Mouse (Mus musculus) liver, embryonic 16.5 days (tissue): ENCODE measurements around the gene Strada. TPM values are rescaled to one million over a fixed set of nuclear protein-coding genes. Genes with fewer than 3 reads are reported as not detected.

Source experiments
- ATAC-seq: fragments of 200-750 bp; cut with Nextera tagmentation; 2 replicates; pipeline ENCODE4 v1.8.0; 2017; ENCODE audit warnings: low read depth, mild to moderate bottlenecking, moderate number of reproducible peaks, moderate library complexity
- H3K27ac ChIP-seq: fragments of 300-500 bp; sonication (generic); 2 replicates; pipeline ENCODE4 v1.5.1; 2014; ENCODE audit warnings: mild to moderate bottlenecking, low read length
- H3K27me3 ChIP-seq: fragments of 300-500 bp; sonication (generic); 2 replicates; pipeline ENCODE4 v1.6.1; 2014; ENCODE audit warnings: low read depth, low read length, mixed read lengths; ENCODE audit not compliant: control insufficient read depth, insufficient read depth
- H3K36me3 ChIP-seq: fragments of 300-500 bp; sonication (generic); 2 replicates; pipeline ENCODE4 v1.6.1; 2014; ENCODE audit warnings: mild to moderate bottlenecking; ENCODE audit not compliant: control insufficient read depth, insufficient read depth
- H3K4me1 ChIP-seq: fragments of 300-500 bp; sonication (generic); 2 replicates; pipeline ENCODE4 v1.6.1; 2014; ENCODE audit warnings: low read depth, low read length, mixed read lengths; ENCODE audit not compliant: control insufficient read depth
- H3K4me2 ChIP-seq: fragments of 300-500 bp; sonication (generic); 2 replicates; pipeline ENCODE4 v1.6.1; 2014; ENCODE audit warnings: low read depth, low read length, mixed read lengths
- H3K4me3 ChIP-seq: fragments of 300-500 bp; sonication (generic); 2 replicates; pipeline ENCODE4 v1.5.1; 2014; ENCODE audit warnings: low read depth, mild to moderate bottlenecking, low read length
- H3K9ac ChIP-seq: fragments of 300-500 bp; sonication (generic); 2 replicates; pipeline ENCODE4 v1.6.1; 2014; ENCODE audit warnings: low read depth, low read length
- H3K9me3 ChIP-seq: fragments of 300-500 bp; sonication (generic); replicated peaks from 2 replicates; pipeline ENCODE4 v1.6.1; 2016; ENCODE audit warnings: low read length; ENCODE audit not compliant: control insufficient read depth
- WGBS: fragments of 180-500 bp; shearing (Covaris S2); extraction: QIAGEN DNeasy Blood & Tissue Kit; methylation state at CpG from one replicate; pipeline ENCODE4 v1.1.7; 2014; ENCODE audit not compliant: insufficient replicate concordance; 5-methylcytosine and 5-hydroxymethylcytosine counted together
- polyA plus RNA-seq: library from polyadenylated mRNA; unstranded; fragments of >200 nt; fragmentation: Nextera tagmentation; extraction: Ambion mirVana; gene quantifications from 2 replicates; pipeline ENCODE4 v1.2.1, GENCODE M21; 2015

The Strada gene
- polyA plus RNA-seq, 1 experiment from 2014 or later = 7.3 TPM

- Histone ChIP-seq H3K4me2 (no peak overlapping the region), H3K4me1 (peaks cover 25% of the 10 kb centered on the region), H3K27me3 (no peaks in the 10 kb centered on the region), H3K9ac (no peak overlapping the region), H3K27ac (no peak overlapping the region), H3K9me3 (no peaks in the 10 kb centered on the region), H3K36me3 (no peaks in the 10 kb centered on the region), H3K4me3 (no peak overlapping the region)
- no peak for ATAC-seq
- WGBS = 49% methylated on average over 5 of the region's 5 CpGs
Measured at GRCm38 (mm10) chr11:106176372-106176771, 25.6 kb downstream of the Strada start.

GRCm38 (mm10) chr11:106175081-106175480 is 26.9 kb downstream of the Strada start:
- no peak overlapping the region for H3K9ac ChIP-seq
- H3K36me3 ChIP-seq = no peaks in the 10 kb centered on the region
- H3K9me3 ChIP-seq = no peaks in the 10 kb centered on the region
- H3K27me3 ChIP-seq = no peaks in the 10 kb centered on the region
- peaks cover 25% of the 10 kb centered on the region for H3K4me1 ChIP-seq
- no peak for ATAC-seq
- no peak overlapping the region for H3K27ac ChIP-seq
- H3K4me3 ChIP-seq = no peak overlapping the region
- 64% methylated on average over 3 of the region's 3 CpGs for WGBS
- H3K4me2 ChIP-seq = no peak overlapping the region

- ATAC-seq = peak; percentile 35; the same call in 1 of the 2 replicates
- H3K9ac ChIP-seq = no peak overlapping the region
- H3K36me3 ChIP-seq = no peaks in the 10 kb centered on the region
- H3K27me3 ChIP-seq = no peaks in the 10 kb centered on the region
- no peaks in the 10 kb centered on the region for H3K9me3 ChIP-seq
- H3K27ac ChIP-seq = no peak overlapping the region
- 66% methylated on average over 5 of the region's 5 CpGs for WGBS
- H3K4me3 ChIP-seq = no peak overlapping the region
- H3K4me1 ChIP-seq = peaks cover 25% of the 10 kb centered on the region
- no peak overlapping the region for H3K4me2 ChIP-seq
Measured at GRCm38 (mm10) chr11:106174372-106174771, 27.6 kb downstream of the Strada start.

GRCm38 (mm10) chr11:106173228-106173627 is 28.7 kb downstream of the Strada start:
- Histone ChIP-seq H3K9me3 (no peaks in the 10 kb centered on the region), H3K4me2 (no peak overlapping the region), H3K9ac (no peak overlapping the region), H3K27ac (no peak overlapping the region), H3K27me3 (no peaks in the 10 kb centered on the region), H3K36me3 (no peaks in the 10 kb centered on the region), H3K4me3 (no peak overlapping the region), H3K4me1 (peaks cover 19% of the 10 kb centered on the region)
- no peak for ATAC-seq
- 70% methylated on average over 2 of the region's 2 CpGs for WGBS

DNA sequence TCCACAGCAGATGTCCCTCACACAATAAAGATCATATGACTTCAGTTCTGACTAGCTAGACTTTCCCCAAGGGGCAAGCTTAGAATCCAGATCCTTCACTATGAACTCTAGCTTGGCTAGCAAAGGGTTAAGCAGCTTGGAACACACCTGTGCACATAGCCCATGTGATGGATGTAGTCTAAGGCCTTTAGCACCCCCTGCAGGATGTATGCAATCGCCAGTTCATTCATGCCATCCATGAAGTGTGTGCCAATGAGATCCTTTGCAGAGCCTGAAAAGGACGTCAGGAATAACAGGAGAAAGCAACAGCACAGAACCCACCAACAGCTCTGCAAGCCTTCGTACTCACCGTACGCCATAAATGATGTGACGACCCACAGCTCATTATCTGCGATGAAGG is 31.2 kb downstream of the Strada start:
- Histone ChIP-seq H3K9ac (no peak overlapping the region), H3K36me3 (no peaks in the 10 kb centered on the region), H3K4me3 (no peak overlapping the region), H3K4me2 (no peak overlapping the region), H3K27ac (no peak overlapping the region), H3K9me3 (no peaks in the 10 kb centered on the region), H3K27me3 (no peaks in the 10 kb centered on the region), H3K4me1 (peaks cover 13% of the 10 kb centered on the region)
- no peak for ATAC-seq
- WGBS = 76% methylated on average over 7 of the region's 7 CpGs

- ATAC-seq = peak; percentile 19; the same call in 1 of the 2 replicates
- no peak overlapping the region for H3K4me3 ChIP-seq
- peaks cover 7% of the 10 kb centered on the region; the same call in 1 of the 2 replicates for H3K4me1 ChIP-seq
- H3K4me2 ChIP-seq = no peak overlapping the region
- H3K27me3 ChIP-seq = no peaks in the 10 kb centered on the region
- no peaks in the 10 kb centered on the region for H3K36me3 ChIP-seq
- WGBS = 44% methylated on average over 5 of the region's 5 CpGs
- H3K9ac ChIP-seq = no peak overlapping the region
- peak overlapping the region; percentile 41; the same call in 1 of the 2 replicates for H3K27ac ChIP-seq
- H3K9me3 ChIP-seq = no peaks in the 10 kb centered on the region
Measured at GRCm38 (mm10) chr11:106167435-106167834, 34.5 kb downstream of the Strada start.

GRCm38 (mm10) chr11:106164601-106165180 is 37.3 kb downstream of the Strada start:
- H3K9me3 ChIP-seq = no peaks in the 10 kb centered on the region
- no peak overlapping the region for H3K4me3 ChIP-seq
- H3K27ac ChIP-seq = peak overlapping the region; percentile 42
- no peak overlapping the region for H3K9ac ChIP-seq
- peaks cover 15% of the 10 kb centered on the region for H3K4me1 ChIP-seq
- no peaks in the 10 kb centered on the region for H3K36me3 ChIP-seq
- no peak for ATAC-seq
- H3K27me3 ChIP-seq = peaks cover 6% of the 10 kb centered on the region
- H3K4me2 ChIP-seq = no peak overlapping the region
- 76% methylated on average over 16 of the region's 16 CpGs for WGBS

GRCm38 (mm10) chr11:106163546-106163945 is 38.4 kb downstream of the Strada start:
- WGBS = 45% methylated on average over 4 of the region's 4 CpGs
- no peak overlapping the region for H3K4me3 ChIP-seq
- no peak overlapping the region for H3K9ac ChIP-seq
- no peak overlapping the region for H3K4me2 ChIP-seq
- no peaks in the 10 kb centered on the region for H3K9me3 ChIP-seq
- no peaks in the 10 kb centered on the region for H3K36me3 ChIP-seq
- no peak for ATAC-seq
- H3K27ac ChIP-seq = peak overlapping the region; percentile 40; the same call in 1 of the 2 replicates
- H3K4me1 ChIP-seq = peaks cover 19% of the 10 kb centered on the region
- peaks cover 15% of the 10 kb centered on the region for H3K27me3 ChIP-seq

DNA sequence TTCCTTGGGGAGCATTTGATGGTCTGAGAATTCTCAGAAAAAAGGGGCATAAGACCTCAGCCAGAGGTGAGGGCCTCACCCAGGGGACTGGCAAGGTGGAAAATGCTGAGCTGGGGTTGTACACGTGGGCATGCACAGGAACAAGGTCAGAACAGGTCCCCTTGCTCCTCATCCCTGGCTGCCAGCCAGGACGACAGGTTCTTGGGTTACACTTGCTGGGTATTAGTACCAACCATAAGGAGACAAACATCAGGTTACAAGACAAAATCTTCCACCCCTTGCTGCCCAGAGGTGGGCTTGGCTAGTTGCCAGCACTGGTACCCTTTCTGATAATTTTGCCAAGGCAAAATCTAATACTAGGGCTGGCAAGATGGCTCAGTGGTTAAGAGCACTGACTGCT is 39.7 kb downstream of the Strada start:
- Histone ChIP-seq H3K36me3 (no peaks in the 10 kb centered on the region), H3K27me3 (peaks cover 19% of the 10 kb centered on the region), H3K4me2 (no peak overlapping the region), H3K9ac (no peak overlapping the region), H3K9me3 (no peaks in the 10 kb centered on the region), H3K4me3 (no peak overlapping the region), H3K4me1 (peaks cover 14% of the 10 kb centered on the region), H3K27ac (no peak overlapping the region)
- no peak for ATAC-seq
- 62% methylated on average over 2 of the region's 2 CpGs for WGBS
